Mouse (Mus musculus) E14TG2a.4 (cell line): ENCODE data around the gene Rnf5.

Source experiments
- CTCF ChIP-seq: conservative IDR thresholded peaks from 2 replicates; pipeline ENCODE4 v1.5.1; 2014; ENCODE audit warnings: low read length
- POU5F1 ChIP-seq: IDR thresholded peaks from 2 replicates; pipeline ENCODE4 v1.6.1; 2014; ENCODE audit warnings: low read length, borderline replicate concordance

- TF ChIP-seq CTCF (no peak), POU5F1 (no peak)
Measured at GRCm38 (mm10) chr17:34646906-34647787, 43.7 kb upstream of the Rnf5 start, which contains the start of gene Atf6b.
